Mouse (Mus musculus) CH12.LX (cell line): ENCODE measurements around the gene Mrps7. TPM values are rescaled to one million over a fixed set of nuclear protein-coding genes. Genes with fewer than 3 reads are reported as not detected.
A peak's percentile ranks its signal among the peaks of the same experiment; 100 is the strongest.

Source experiments
- DNase-seq: peaks from one replicate; pipeline ENCODE4 v3.0.0-alpha.2; 2013; ENCODE audit errors: extremely low read depth
- H3K27ac ChIP-seq: 2 replicates; pipeline ENCODE4 v1.5.1; 2012; ENCODE audit warnings: low read depth, mild to moderate bottlenecking, control low read depth, moderate library complexity; ENCODE audit not compliant: insufficient read depth
- H3K27me3 ChIP-seq: replicated peaks from 2 replicates; pipeline ENCODE3; 2012; ENCODE audit warnings: inconsistent platforms
- H3K36me3 ChIP-seq, 2 experiments: replicated peaks in 1 of 2; 2 replicates each; pipeline versions ENCODE3 to v1.6.1; 2012; ENCODE audit warnings: inconsistent platforms in 1 of 2, low read length in 1 of 2, mild to moderate bottlenecking in 1 of 2, mixed read lengths in 1 of 2, moderate library complexity in 1 of 2; ENCODE audit not compliant: control insufficient read depth in 1 of 2, insufficient read depth in 1 of 2
- H3K4me1 ChIP-seq, 2 experiments: 2 replicates each; pipeline ENCODE4 v1.6.1; 2012; ENCODE audit warnings: inconsistent platforms in 1 of 2, moderate library complexity in 1 of 2; ENCODE audit not compliant: insufficient read depth in 2 of 2, control insufficient read depth in 1 of 2
- H3K4me2 ChIP-seq: 2 replicates; pipeline ENCODE4 v1.6.1; 2012; ENCODE audit warnings: low read depth, mild to moderate bottlenecking, control low read depth; ENCODE audit not compliant: poor library complexity, insufficient read depth, severe bottlenecking
- H3K4me3 ChIP-seq, 3 experiments: fragments of 150-350 bp in 1 of 3; sonication (generic) in 1 of 3; replicated peaks in 1 of 3; 2 replicates each; pipeline versions ENCODE3 to v1.5.1; 2011 to 2012; ENCODE audit warnings: low read depth in 2 of 3, low read length in 2 of 3, mild to moderate bottlenecking in 2 of 3, moderate library complexity in 2 of 3, control low read depth in 1 of 3, improper control_type of control experiment in 1 of 3, inconsistent platforms in 1 of 3, mixed read lengths in 1 of 3; ENCODE audit not compliant: poor library complexity in 1 of 3
- H3K79me2 ChIP-seq: replicated peaks from 2 replicates; pipeline ENCODE4 v1.6.1; 2012; ENCODE audit warnings: mild to moderate bottlenecking, moderate library complexity; ENCODE audit not compliant: control insufficient read depth, poor library complexity, insufficient read depth, severe bottlenecking; ENCODE audit errors: extremely low read depth
- H3K9ac ChIP-seq: 2 replicates; pipeline ENCODE4 v1.6.1; 2012; ENCODE audit warnings: low read depth, mild to moderate bottlenecking, control low read depth, moderate library complexity; ENCODE audit not compliant: insufficient read depth
- H3K9me3 ChIP-seq: replicated peaks from 2 replicates; pipeline ENCODE3; 2012; ENCODE audit warnings: low read length, inconsistent platforms, mixed read lengths
- BHLHE40 ChIP-seq: IDR thresholded peaks from 2 replicates; pipeline ENCODE4 v1.6.1; 2011; ENCODE audit warnings: mild to moderate bottlenecking, low read depth, low read length, improper control_type of control experiment
- CHD1 ChIP-seq: IDR thresholded peaks from 2 replicates; pipeline ENCODE4 v1.6.1; 2012; ENCODE audit warnings: low read depth, low read length, improper control_type of control experiment, inconsistent platforms
- CHD2 ChIP-seq: IDR thresholded peaks from 2 replicates; pipeline ENCODE4 v1.6.1; 2011; ENCODE audit warnings: low read length, improper control_type of control experiment
- ELF1 ChIP-seq: IDR thresholded peaks from 2 replicates; pipeline ENCODE4 v1.6.1; 2014; ENCODE audit warnings: low read depth, mild to moderate bottlenecking, inconsistent platforms, low read length, improper control_type of control experiment
- ETS1 ChIP-seq: conservative IDR thresholded peaks from 2 replicates; pipeline ENCODE4 v1.6.1; 2012; ENCODE audit warnings: low read depth, mild to moderate bottlenecking, inconsistent platforms, low read length, improper control_type of control experiment, moderate library complexity
- GABPA ChIP-seq: IDR thresholded peaks from 2 replicates; pipeline ENCODE4 v1.6.1; 2012; ENCODE audit warnings: low read depth, low read length, improper control_type of control experiment, inconsistent platforms; ENCODE audit not compliant: insufficient replicate concordance
- IRF4 ChIP-seq: IDR thresholded peaks from 2 replicates; pipeline ENCODE4 v1.6.1; 2014; ENCODE audit warnings: low read depth, mild to moderate bottlenecking, inconsistent platforms, low read length, improper control_type of control experiment
- JUN ChIP-seq: IDR thresholded peaks from 2 replicates; pipeline ENCODE4 v1.6.1; 2011; ENCODE audit warnings: low read depth, mild to moderate bottlenecking, low read length, improper control_type of control experiment, moderate library complexity; ENCODE audit not compliant: insufficient read depth
- MAZ ChIP-seq: IDR thresholded peaks from 2 replicates; pipeline ENCODE4 v1.6.1; 2012; ENCODE audit warnings: low read depth, mild to moderate bottlenecking, inconsistent platforms, low read length, improper control_type of control experiment, moderate library complexity
- MEF2A ChIP-seq: IDR thresholded peaks from 2 replicates; pipeline ENCODE4 v1.6.1; 2014; ENCODE audit warnings: low read depth, mild to moderate bottlenecking, inconsistent platforms, low read length, improper control_type of control experiment, borderline replicate concordance
- MXI1 ChIP-seq: IDR thresholded peaks from 2 replicates; pipeline ENCODE4 v1.6.1; 2011; ENCODE audit warnings: mild to moderate bottlenecking, low read depth, low read length, improper control_type of control experiment
- NELFE ChIP-seq: IDR thresholded peaks from 2 replicates; pipeline ENCODE4 v1.6.1; 2011; ENCODE audit warnings: low read depth, low read length, improper control_type of control experiment
- PAX5 ChIP-seq: IDR thresholded peaks from 2 replicates; pipeline ENCODE4 v1.6.1; 2012; ENCODE audit warnings: low read length, inconsistent platforms, mixed read lengths
- POLR2A ChIP-seq: IDR thresholded peaks from 2 replicates; pipeline ENCODE4 v1.6.1; 2011; ENCODE audit warnings: low read depth, mild to moderate bottlenecking, improper control_type of control experiment, low read length
- SIN3A ChIP-seq: IDR thresholded peaks from 2 replicates; pipeline ENCODE4 v1.6.1; 2012; ENCODE audit warnings: low read length, improper control_type of control experiment, inconsistent platforms
- SMC3 ChIP-seq: IDR thresholded peaks from 2 replicates; pipeline ENCODE4 v1.6.1; 2011; ENCODE audit warnings: low read depth, low read length, improper control_type of control experiment
- UBTF ChIP-seq: IDR thresholded peaks from 2 replicates; pipeline ENCODE4 v1.6.1; 2012; ENCODE audit warnings: low read depth, mild to moderate bottlenecking, inconsistent platforms, low read length, improper control_type of control experiment, moderate library complexity
- USF1 ChIP-seq: IDR thresholded peaks from 2 replicates; pipeline ENCODE4 v1.6.1; 2014; ENCODE audit warnings: low read depth, mild to moderate bottlenecking, inconsistent platforms, low read length, improper control_type of control experiment
- ZKSCAN1 ChIP-seq: IDR thresholded peaks from 2 replicates; pipeline ENCODE4 v1.6.1; 2012; ENCODE audit warnings: low read depth, inconsistent platforms, low read length, improper control_type of control experiment, borderline replicate concordance
- ZNF384 ChIP-seq: IDR thresholded peaks from 2 replicates; pipeline ENCODE4 v1.6.1; 2012; ENCODE audit warnings: low read depth, low read length, improper control_type of control experiment, inconsistent platforms
- dilution Hi-C: fragments of 300-500 bp; cut with MboI; formaldehyde crosslinking; loops from 2 replicates; pipeline ENCODE4 v1.14.3; 2020; ENCODE audit warnings: low sequenced_read_pairs; ENCODE audit not compliant: extremely low pct_unique_long_range_greater_than_20kb, extremely low pct_ligation_motif_present
- in situ Hi-C: fragments of 300-500 bp; cut with MboI; formaldehyde crosslinking; loops from 3 replicates; pipeline ENCODE4 v1.14.3; 2019; ENCODE audit warnings: low sequenced_read_pairs, low pct_ligation_motif_present, low pct_unique_long_range_greater_than_20kb, mixed read lengths
- polyA plus RNA-seq: library from polyadenylated mRNA; unstranded; fragments of >175 nt; gene quantifications from 2 replicates; pipeline ENCODE4 v1.2.1, GENCODE M21; 2012; ENCODE audit warnings: low read depth; ENCODE audit not compliant: insufficient read length
- total RNA-seq, 2 experiments: library from RNA; depleted of rRNA; stranded (reverse); fragments of 300-350 nt in 1 of 2; fragments of >200 nt in 1 of 2; gene quantifications; 2 replicates each; pipeline ENCODE4 v1.2.3; 2012 to 2014

The Mrps7 gene
- total and polyA plus RNA-seq, 3 experiments, result 154 to 172 (median 157) TPM

GRCm38 (mm10) chr11:115601174-115601573 lies 2.6 kb upstream of the Mrps7 start:
- Histone ChIP-seq H3K36me3 (peaks cover 33 to 66% of the 10 kb centered on the region in 2 experiments), H3K27me3 (no peaks in the 10 kb centered on the region), H3K4me1 (peaks cover 18 to 42% of the 10 kb centered on the region in 2 experiments), H3K79me2 (peaks cover 92% of the 10 kb centered on the region), H3K4me3 (no peak overlapping the region), H3K4me2 (no peak overlapping the region), H3K9ac (no peak overlapping the region), H3K27ac (no peak overlapping the region), H3K9me3 (no peaks in the 10 kb centered on the region)
- in situ Hi-C loops (loop anchor here (25.0 kb wide), 1 partner anchor 411 kb away; the partner anchor contains the start of gene Galk1), dilution Hi-C loops (no loop called here)
- TF ChIP-seq ZNF384, result peak; percentile 42; the same call in 1 of the 2 replicates
- no peak for TF ChIP-seq USF1
- no peak for DNase-seq

DNA sequence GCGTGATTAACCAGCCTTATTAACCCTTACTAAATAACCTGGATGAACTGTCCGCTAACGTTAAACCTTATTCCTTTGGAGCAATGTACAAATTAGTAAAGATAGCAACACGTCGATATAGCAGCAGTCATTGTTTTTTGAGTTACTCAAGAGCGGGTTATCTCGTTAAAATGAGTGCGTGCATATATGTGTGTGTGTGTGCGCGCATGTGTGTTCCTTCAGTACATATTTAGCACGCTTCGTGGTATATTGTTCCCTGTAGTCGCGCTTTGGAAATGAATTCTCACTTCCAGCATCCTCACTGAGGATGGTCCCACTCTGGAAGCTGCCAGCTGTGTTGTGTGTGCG lies 623 bp upstream of the Mrps7 start:
- peak overlapping the region; percentile 97 for H3K9ac ChIP-seq
- H3K79me2 ChIP-seq, result peaks cover 93% of the 10 kb centered on the region
- H3K27me3 ChIP-seq, result no peaks in the 10 kb centered on the region
- TF ChIP-seq IRF4 (0 out of 2 replicates have a peak, but pooled peaks have one; percentile 8), ZKSCAN1 (no peak), SIN3A (peak; percentile 26; the same call in 1 of the 2 replicates), ELF1 (no peak)
- peaks cover 22 to 62% of the 10 kb centered on the region in 2 experiments for H3K4me1 ChIP-seq
- peaks cover 41 to 68% of the 10 kb centered on the region in 2 experiments for H3K36me3 ChIP-seq
- DNase-seq, result no peak
- peak overlapping the region; percentile 82 for H3K27ac ChIP-seq
- peak overlapping the region; percentile 47; the same call in 1 of the 2 replicates for H3K4me2 ChIP-seq
- dilution Hi-C loops (no loop called here), in situ Hi-C loops (loop anchor here (25.0 kb wide), 1 partner anchor 409 kb away; the partner anchor contains the start of gene Galk1)
- no peaks in the 10 kb centered on the region for H3K9me3 ChIP-seq
- peak overlapping the region; percentile 81 to 93 (median 84) for H3K4me3 ChIP-seq

DNA sequence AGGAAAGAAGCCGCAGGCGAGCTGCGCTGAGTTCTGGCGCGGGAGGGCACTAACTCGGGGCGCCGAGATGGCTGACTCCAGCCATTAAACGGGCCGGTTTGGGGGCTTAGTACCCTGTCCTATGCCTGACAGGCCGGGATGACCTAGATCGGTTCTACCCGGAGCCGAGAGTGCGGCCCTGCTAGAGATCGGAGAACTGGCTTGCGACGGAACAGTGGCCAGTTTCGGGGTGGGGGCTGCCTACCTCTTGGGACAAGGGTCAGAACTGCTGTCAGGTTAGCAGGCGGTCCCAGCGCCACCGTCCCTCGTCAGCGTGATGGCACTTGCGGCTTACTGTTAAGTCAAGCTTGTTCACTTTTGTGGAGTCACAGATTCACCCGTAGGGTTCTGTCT lies 575 bp downstream of the Mrps7 start:
- in situ Hi-C loops (loop anchor here (25.0 kb wide), 1 partner anchor 408 kb away; the partner anchor contains the start of gene Galk1), dilution Hi-C loops (no loop called here)
- TF ChIP-seq ETS1 (no peak), CHD2 (no peak), SIN3A (peak; percentile 12; the same call in 1 of the 2 replicates), ZKSCAN1 (no peak), UBTF (peak; percentile 2; the same call in 1 of the 2 replicates), NELFE (no peak), IRF4 (no peak), MEF2A (no peak), GABPA (no peak), MAZ (no peak), BHLHE40 (no peak), SMC3 (no peak), CHD1 (no peak), PAX5 (no peak), MXI1 (no peak), JUN (no peak), POLR2A (no peak)
- DNase-seq, result no peak
- Histone ChIP-seq H3K9ac (peak overlapping the region; percentile 97), H3K27ac (peak overlapping the region; percentile 82), H3K27me3 (no peaks in the 10 kb centered on the region), H3K36me3 (peaks cover 50 to 71% of the 10 kb centered on the region in 2 experiments), H3K79me2 (peaks cover 81% of the 10 kb centered on the region), H3K4me1 (peaks cover 34 to 74% of the 10 kb centered on the region in 2 experiments), H3K9me3 (no peaks in the 10 kb centered on the region), H3K4me3 (peak overlapping the region; percentile 81 to 93 (median 84)), H3K4me2 (peak overlapping the region; percentile 87; the same call in 1 of the 2 replicates)
